Mouse (Mus musculus) kidney, adult 18-20 months (tissue): ENCODE results near the gene Abcd2.

ENCODE experiments used
- DNase-seq: peaks from one replicate; pipeline ENCODE4 v3.0.0; 2021

The Abcd2 gene

DNA sequence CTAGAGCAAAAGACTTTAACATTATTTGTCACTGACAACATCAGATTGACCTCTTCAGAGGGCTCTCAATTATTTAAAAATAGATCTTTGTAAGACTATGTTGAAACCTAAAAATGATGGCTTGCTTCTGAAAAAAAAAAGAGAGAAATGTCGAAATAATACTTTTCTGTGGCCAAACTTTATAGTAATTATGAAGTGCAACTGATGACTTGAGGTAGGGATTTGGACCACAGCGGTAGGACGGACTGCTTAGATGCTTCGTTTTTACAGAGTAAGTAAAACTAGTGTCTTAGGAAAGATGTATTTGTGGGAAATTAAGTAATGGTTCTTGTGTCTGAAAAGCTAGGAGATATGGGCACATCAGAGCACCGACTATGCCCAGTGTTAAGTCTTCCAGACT lies 30.4 kb downstream of the Abcd2 start:
- DNase-seq, result no peak

DNA sequence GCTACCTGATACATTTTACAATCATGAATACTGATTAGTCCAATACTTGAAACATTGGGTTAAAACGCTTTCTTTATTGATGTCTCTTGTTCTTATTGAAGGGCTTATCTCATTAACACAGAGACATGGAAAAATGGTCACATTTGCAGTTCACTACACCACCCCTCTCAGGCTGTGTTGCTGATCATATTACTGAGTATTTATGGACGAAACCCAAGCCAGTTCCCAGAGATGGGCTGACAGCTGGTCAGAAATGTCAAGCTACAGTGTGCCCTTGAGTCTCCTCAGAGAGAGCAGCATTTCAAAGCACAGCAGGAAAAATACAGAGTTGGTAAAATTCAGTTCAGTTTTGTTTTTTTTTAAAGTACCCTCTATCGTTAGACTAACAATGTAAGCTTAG lies 38.3 kb downstream of the Abcd2 start:
- no peak for DNase-seq

DNA sequence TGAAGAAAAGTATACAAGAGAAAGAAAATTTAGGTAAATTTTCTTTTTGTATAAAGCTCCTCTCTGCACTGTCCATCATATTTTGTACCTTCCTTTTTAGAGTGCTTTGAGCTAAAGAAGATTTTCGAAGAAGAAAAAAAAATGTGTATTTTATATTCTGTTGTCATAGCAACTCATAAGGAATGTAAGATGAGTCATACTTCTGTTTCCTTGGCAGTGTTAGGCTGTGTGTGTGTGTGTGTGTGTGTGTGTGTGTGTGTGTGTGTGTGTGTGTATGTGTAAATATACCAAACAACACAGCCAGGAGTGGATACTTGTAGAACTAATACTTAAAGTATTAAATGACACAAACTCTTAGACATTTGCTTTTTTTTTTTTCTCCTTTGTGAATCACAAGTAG lies 39.0 kb downstream of the Abcd2 start:
- DNase-seq, result no peak

DNA sequence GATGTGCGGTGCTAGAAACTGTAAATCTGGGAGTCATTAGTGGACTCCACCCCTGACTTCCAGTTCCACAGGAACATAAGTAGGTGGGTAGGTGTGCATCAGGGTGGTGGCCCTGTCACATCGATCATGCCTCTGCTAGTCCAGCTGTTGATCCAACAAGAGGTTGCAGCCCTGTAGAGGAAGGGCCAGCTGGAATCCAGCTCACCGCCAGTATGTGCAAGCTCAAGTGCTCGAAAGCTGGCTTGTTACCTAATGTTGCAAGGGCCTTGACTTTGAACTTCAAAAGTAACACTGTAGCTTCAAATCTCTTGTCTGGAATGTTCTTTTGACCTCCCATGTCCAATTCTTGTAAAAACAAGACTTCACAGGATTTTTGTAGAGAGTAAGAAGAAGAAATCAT lies 67.0 kb downstream of the Abcd2 start:
- no peak for DNase-seq

DNA sequence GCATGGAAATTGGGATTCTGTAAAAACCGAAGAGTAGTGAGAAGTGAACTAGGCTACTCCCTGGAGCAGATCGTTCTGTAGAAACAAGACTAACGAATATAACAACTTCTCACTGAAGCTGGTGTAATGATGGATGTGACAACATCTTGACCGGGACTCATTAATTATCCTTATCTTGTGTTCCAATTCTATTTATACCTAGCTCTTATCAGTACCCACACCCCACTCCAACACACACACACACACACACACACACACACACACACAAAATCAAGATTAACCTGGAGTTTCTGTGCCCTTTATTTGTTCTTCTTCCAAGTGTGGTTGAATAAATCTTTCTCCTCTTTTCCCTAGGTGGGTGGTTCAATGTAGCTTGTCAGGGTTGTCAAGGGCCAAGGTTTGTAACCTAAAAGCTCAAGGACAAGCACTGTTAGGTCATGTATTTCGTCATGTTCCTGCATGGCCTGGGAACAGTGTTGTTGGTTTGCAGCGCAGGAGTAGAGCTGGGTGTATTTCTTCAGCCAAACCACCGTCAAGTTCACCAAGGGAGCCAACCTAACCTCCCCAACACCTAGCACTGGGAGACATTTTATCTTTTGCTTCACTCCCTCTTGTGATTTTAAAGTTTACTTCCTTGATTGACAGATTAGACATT lies 78.9 kb downstream of the Abcd2 start:
- no peak for DNase-seq

DNA sequence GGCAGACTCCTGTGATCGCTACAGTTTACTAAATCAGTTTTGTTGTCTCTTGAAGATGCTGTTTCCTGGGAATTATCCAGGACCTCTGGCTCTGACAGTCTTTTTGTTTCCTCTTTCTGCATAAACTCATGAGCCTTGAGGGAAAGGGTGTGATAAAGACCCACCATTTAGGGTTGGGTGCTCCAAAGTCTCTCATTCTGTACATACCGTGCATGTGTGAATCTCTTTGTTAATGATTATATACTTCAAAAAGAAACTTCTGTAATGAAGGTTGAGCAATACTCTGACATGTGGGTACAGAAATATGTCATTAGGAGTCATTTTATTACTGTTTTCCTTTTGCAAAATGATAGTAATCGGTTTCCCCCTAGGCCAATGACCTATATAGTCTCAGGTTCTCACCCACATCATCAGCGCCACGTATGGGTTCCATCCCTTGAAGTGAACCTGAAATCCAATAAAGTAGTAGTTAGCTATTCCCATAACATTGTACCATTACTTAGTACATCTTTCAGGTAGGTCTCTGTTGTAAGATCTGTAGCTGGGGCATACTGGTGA lies 83.4 kb downstream of the Abcd2 start:
- DNase-seq, result no peak

DNA sequence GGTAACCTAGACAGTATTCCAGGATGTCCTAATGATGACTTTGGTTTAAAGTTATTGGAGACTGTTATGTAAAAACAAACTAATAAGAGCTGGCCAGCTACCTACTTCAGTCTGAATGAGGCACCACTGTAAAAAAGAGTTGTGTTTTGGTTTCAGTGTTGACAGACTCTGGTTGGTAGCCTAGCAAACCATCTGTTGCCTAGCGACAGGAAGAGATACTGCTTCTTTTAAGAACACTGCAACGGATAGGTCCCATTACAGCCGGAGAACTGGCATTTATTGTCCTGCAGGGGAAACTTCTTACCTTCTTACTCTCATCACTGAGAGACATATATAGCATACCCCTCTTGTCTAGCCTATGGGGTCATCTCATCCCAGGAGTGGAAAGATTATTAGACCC lies 86.7 kb downstream of the Abcd2 start:
- DNase-seq, result no peak

DNA sequence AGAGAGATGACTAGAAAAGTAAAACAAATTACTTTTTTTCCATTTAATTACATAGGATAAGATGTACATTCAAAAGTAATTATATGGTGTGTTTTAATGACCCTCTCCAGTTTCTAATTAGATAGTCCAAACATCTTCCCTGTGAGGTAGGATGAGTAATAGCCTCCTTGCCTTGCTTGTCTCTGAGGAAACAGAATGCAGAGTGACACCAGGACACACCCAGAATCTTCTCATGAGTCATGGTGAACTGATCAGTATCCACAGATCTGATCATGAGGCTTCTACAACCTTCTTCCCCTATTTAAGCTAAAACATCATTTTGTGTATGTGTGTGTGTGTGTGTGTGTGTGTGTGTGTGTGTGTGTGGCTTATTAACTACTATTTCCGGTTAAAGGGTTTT lies 87.3 kb downstream of the Abcd2 start:
- DNase-seq, result no peak

DNA sequence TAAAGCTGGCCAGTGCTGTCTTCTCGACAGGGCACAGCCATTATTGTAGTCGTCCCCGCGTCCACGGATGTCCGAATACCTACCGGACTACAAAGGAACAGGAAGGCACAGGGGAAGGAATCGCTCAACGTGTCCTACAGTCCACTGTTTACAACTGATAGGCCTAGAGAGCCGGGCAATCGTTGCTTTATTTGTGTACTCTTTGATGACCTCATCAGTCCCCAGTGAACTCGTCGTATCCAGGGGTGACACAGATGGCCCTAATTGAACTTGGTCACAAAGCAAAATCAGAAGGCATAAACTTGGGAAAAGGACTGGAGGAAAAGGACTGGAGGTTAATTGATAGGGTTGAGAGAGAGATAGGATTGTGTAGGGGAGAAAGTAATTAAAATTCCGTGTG lies 87.8 kb downstream of the Abcd2 start:
- DNase-seq, result no peak

DNA sequence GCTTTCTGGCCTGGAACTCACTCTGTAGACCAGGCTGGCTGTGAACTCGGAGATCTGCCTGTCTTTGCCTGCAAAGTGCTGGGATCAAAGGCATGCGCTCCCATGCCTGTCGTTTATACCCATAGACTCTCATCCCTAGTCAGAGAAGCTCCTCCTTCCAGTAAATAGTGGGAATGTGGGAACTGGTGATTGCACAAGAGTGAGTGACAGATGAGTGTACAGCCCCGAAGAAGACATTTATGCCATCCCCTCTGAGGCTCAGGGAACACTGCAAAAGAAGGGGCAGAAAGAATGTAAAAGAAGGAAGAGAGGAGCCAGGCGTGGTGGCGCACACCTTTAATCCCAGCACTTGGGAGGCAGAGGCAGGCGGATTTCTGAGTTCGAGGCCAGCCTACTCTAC lies 88.3 kb downstream of the Abcd2 start:
- DNase-seq, result no peak

DNA sequence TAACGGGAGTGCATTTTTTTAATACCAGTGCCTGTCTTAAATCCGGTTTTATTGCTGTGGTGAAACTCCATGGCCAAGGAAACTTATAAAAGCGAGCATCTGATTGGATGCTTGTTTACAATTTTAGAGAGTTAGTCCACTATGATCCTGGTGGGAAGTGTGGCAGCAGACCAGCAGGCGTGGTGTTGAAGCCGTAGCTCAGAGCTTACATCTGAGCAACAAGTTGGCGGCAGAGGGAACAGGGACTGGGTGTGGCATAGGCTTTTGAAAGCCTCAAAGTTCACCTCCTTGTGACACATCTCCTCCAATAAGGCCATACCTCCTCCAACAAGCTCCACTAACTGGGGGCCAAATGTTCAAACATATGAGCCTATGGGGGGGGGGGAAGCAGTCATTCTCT lies 95.0 kb downstream of the Abcd2 start:
- DNase-seq, result no peak
